Mouse (Mus musculus): Measurements from ENCODE around the gene Ttc8.

DNA sequence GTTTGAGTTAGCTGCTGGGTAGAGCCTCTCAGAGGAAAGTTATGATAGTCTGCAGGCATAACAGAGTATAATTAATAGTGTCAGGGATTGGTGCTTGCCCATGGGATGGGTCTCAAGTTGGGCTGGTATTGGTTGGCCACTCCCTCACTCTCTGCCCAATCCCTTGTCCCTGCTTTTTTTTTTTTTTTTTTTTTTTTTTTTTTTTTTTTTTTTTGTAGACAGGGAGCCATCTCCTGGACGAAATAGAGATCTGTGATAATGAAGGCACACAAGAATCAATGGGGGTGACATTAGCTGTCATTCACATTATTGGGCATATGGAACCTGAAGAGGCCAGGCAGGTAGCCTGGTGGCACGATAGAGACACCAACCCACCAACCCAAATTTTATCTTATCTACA, 79.9 kb downstream of the Ttc8 start:
- TF ChIP-seq CTCF (IDR thresholded peaks at IDR 0.05; ENCODE audit: extremely low read depth, insufficient read depth, low read length) (no peak), POLR2A (IDR thresholded peaks at IDR 0.05; ENCODE audit: extremely low read depth, insufficient read depth, low read length) (no peak)
